Mouse (Mus musculus) adrenal gland, adult 8-10 months (tissue): ENCODE measurements around the gene 1700030J22Rik. TPM values are rescaled to one million over a fixed set of nuclear protein-coding genes. Genes with fewer than 3 reads are reported as not detected.

Experiments
- DNase-seq: peaks from one replicate; pipeline ENCODE4 v3.0.0; 2022
- total RNA-seq, 4 experiments: library from RNA; stranded (reverse); gene quantifications; 2 replicates each; pipeline ENCODE4 v1.2.4; 2022

Gene 1700030J22Rik
- 1 to 10 TPM; 1.8 to 2.4 (median 2.1) TPM for total RNA-seq

GRCm38 (mm10) chr8:116978631-116979256 lies at the start of gene 1700030J22Rik:
Gene 1700030J22Rik, minus strand, starts transcription at chr8:116978959.
- peak; percentile 98 for DNase-seq

- peak; percentile 27 for DNase-seq
These were observed 48.8 kb upstream of the 1700030J22Rik start for GRCm38 (mm10) chr8:117027601-117028000.

DNA sequence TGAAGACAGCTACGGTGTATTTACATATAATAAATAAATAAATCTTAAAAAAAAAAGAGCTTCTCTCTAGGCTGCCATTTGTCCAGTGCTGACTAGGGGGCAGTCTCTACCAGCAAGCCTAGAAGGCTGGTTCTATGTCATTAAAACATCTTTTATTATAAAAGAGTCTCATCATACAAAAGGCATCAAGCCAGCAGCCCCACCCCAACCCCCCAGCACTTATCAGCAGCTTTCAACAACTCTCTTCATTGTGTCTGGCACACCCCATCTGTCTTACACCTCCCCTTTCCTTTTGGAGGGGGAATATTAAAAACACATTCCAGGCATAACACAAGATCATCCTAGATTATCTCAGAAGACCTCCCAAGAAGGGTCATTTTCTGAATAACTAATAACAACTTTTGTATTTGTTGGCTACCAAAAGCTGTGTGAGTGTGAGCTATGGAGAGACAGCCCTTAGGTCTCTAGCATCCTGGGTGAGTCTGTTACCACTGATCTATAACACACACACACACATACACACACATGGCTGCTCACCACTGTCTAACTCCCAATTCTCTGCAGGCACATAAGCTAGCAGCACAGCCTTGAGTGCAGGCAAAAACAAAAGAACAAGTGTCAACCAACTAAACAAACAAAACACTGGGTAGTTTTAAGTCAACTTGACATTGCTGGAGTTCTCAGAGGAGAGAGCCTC lies 43.7 kb upstream of the 1700030J22Rik start:
- no peak for DNase-seq

GRCm38 (mm10) chr8:117019323-117020275 lies 40.8 kb upstream of the 1700030J22Rik start:
- DNase-seq, result no peak

GRCm38 (mm10) chr8:117017896-117018295 lies 39.1 kb upstream of the 1700030J22Rik start:
- DNase-seq, result no peak

GRCm38 (mm10) chr8:117017006-117017405 lies 38.2 kb upstream of the 1700030J22Rik start:
- DNase-seq, result no peak

DNA sequence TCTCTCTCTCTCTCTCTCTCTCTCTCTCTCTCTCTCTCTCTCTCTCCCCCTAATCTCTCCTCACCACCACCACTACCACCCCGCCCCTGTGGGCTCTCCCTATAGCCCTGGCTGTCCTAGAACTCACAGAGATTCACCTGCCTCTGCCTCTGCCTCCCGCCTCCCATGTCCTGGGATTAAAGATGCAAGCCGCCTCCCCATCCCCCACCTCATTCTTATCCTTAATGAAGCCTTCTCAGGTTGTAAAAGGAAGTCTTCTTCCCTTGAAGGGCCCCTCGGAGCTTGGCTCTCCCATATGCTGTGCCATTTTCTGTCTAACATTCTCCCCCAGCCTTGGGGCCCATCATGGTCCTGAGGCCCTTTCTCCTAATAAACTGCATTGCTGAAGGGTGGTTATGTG lies 36.9 kb upstream of the 1700030J22Rik start:
- no peak for DNase-seq

- no peak for DNase-seq
These were observed 32.6 kb upstream of the 1700030J22Rik start for GRCm38 (mm10) chr8:117011366-117011765.

DNA sequence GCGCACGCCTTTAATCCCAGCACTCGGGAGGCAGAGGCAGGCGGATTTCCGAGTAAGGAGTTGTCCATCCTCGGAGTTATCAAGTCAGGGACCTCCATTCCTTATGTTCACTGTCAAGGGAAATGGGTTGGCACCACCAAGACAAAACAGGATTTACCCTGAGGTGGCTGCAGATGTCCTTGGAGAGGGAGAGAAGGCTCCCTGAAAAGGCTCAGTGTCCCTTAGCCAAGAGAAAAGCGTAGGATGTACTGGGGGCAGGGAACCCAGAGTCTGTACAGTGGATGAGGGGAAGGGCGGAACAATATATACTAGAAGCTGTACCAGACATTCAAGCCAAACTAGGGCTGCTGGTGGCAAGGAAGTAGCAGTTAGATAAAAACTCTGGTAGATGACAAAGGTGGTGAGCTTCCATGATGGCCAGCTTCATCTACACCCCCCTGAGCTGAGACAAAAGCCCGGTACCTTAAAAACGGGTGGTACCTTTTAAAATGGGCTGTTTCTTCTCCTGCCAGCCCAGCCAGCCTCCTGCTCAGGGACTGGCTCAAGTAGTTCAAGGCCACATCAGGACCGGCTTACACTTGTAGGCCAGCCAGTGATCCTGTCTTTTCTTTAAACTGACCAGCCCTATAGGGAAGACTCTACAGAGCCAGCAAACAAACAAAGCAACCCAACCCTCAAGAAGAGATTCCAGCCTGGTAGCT lies 15.4 kb upstream of the 1700030J22Rik start:
- no peak for DNase-seq

DNA sequence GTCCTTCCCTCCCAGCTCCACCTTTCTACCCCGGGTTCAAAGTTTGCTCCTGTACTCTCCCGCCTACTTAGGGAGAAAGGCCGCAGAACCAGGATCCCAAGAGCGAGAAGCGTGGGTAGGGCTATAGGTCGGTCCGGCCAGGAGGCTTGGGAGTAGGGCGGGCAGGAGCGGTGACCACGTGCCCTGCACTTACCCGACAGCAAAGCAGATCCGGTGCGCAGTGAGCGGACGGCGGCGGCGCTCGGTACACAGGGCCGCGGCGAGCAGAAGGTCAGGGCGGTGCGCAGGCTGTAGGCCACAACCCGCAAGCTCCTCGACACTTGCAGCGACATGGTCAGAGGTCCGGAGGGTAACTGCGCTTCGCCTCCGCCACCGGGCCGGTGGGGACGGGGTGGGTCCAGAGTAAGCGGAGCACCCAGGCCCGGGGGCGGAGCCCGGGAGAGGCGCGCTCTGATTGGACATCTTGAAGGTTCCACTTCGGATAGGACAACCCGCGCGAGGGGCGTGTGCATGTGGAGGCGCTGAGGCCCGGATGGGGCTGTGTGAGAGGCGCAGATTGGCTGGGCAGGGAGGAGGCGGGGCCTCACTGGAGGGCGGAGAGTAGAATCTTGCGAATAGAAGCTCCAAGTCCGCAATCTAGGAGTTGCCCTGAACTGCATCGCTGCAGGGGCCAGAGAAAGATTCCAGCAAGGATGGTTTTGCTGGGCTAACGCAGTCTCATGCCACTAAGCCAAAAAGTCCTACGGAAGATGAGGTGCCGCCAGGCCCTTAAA lies 14.5 kb upstream of the 1700030J22Rik start, which contains the start of gene Gcsh:
Gene Gcsh, minus strand, starts transcription at position 443 of the 773 bp plus-strand sequence.
- DNase-seq, result peak; percentile 99

GRCm38 (mm10) chr8:116992176-116992971 lies 13.6 kb upstream of the 1700030J22Rik start:
- no peak for DNase-seq

DNA sequence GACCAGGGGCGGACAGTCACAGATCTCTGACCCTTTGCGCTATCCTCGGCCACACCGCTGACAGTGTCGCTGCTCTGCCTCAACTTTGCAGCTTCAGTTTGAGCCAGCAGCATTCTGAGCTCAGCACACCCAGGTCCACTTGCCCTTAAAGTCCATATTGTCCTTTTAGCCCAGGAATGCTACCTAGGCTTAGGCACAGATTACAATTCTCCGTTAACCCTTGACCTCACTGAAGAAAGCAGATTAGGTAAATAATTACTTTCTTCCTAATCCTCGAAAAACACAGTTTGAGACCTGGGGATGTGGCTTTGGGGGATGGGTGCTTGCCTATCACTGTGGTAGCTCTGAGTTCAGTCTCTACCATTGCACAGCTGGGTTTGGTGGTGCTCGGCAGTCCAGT lies 12.5 kb upstream of the 1700030J22Rik start:
- DNase-seq, result no peak

- no peak for DNase-seq
These were observed 11.1 kb upstream of the 1700030J22Rik start for GRCm38 (mm10) chr8:116989842-116990241.

DNA sequence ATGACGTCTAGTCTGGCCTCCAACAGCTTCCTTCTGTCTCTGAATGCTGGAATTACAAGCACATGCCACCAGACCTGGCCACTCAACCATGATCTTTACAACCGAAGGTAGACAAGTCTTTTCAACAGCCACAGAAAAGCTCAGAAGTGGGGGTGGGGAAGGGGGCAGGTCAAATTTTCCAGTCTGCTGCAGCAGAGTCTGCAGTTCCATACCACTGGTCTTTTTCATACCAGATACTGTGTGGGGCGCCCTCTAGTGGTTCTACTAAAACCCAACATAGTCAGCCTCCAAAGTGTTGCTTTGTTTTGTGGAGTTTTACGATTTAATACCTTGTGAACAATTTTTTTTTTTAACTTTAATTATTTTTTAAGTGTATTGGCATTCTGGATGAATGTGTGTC lies 1.4 kb upstream of the 1700030J22Rik start:
- no peak for DNase-seq

DNA sequence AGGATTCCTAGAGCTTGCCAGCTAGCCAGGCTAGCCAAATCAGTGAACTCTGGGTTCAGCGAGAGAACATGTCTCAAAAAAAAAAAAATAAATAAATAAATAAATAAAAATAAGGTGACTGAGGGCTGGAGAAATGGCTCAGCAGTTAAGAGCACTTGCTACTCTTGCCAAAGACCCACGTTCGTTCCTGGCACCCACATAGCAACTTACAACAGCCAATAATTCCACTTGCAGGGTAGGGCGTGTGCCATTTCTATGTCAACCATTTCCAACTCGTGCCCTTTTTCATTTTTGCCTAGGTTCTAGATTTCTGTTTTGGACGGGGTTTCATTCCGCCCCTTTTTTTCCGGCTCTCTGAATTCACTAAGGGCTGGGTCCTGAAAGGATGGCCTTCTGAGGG lies 707 bp downstream of the 1700030J22Rik start:
- DNase-seq, result no peak

DNA sequence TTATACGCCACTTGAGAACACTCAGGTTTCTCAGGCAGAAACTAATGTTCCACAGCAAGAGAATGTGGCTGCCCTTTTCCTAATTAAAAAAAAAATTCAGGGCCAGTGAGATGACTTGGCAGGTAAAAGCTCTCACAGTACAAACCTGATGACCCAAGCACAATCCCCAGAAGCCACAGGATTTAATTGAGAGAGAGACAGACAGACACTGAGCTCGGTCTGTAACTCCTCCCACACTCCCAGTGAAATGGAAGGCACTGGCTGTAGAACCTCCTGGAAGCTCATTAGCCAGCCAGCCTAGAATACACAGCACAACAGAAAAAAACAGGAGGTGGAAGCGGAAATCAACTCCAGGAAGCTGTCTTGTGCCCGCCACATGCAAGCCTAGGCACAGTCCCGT lies 3.2 kb downstream of the 1700030J22Rik start:
- no peak for DNase-seq

GRCm38 (mm10) chr8:116975066-116975465 lies 3.7 kb downstream of the 1700030J22Rik start:
- DNase-seq, result no peak

DNA sequence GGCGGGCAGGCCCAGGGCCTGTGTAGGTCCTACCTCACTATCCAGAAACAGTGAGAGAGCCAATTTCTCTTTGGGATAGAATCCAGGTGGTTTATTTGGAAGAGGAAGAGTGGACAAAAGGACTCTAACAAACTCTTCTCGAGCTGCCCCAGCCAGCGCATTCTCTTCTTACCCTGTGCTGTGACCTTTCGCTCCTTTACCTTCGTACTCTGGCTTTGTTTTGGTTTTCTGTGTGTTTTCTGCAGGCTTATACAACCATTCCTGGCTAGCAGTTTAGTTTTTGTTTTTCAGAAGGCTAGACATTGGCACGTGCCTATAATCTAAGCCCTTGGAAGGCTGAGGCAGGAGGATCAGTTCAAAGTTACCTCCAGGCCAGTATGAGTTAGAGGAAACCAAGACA lies 9.2 kb downstream of the 1700030J22Rik start:
- no peak for DNase-seq

DNA sequence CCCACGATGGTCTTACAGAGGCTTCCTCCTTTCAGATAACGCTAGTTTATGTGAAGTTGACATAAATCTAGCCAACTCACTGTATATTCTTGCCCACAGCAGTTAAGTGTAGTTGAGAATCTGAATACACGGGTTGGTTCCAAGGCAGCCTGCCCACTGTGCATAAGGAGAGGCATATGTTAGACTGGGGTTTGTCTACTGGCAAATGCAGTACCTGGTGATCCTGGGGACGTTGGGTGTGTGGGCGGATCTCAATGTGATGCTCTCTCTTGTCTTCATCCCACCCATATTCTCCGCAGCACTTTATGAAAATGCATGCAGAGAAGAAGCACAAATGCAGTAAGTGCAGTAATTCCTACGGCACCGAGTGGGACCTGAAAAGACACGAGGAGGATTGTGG lies 24.3 kb downstream of the 1700030J22Rik start:
- DNase-seq, result no peak

DNA sequence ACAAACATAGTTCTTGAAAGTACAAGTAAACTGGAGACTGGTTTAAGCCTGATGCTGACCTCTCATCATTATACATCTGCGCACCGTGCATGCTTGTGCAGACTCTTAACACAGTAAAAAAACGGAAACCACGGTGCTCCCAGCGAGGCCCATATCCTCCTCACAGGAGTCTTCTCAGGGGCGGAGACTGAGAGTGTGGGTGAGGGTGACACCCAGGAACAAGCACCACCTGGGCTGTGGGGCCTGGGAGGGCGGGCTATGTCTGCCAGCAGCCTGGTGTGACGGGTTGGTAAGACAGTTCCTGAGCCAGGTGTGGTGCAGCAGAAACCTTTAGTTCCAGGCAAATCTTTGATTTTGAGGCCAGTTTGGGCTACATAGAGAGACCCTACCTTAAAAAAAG lies 26.3 kb downstream of the 1700030J22Rik start:
- no peak for DNase-seq

DNA sequence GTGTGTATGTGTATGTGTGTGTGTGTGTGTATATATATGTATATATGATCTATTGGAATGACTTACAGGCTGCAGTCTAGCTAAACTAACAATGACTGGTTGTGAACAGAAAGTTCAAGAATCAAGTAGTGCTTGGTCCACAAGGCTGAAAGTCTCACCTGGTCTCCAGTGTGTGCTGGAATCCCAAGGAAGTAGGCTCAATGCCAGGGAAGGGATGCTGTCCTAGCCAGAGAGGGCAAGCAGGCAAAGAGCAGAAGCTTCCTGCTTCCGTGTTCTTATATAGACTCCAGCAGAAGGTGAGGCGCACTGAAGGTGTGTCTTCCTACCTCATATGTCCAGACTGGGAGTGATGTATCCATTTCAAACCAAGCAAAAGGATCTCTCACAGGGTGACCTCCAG lies 27.0 kb downstream of the 1700030J22Rik start:
- DNase-seq, result no peak
